Mouse (Mus musculus): ENCODE measurements around the gene Pkd1l3. TPM values are rescaled to one million over a fixed set of nuclear protein-coding genes. Genes with fewer than 3 reads are reported as not detected.

The Pkd1l3 gene
- polyA plus RNA-seq, 1 experiment from 2014 or later, result 0.37 TPM

- H3K27ac ChIP-seq (replicated peaks; ENCODE audit: low read depth, low read length), result no peak overlapping the region
- H3K27me3 ChIP-seq (ENCODE audit: control insufficient read depth, insufficient read depth, low read length), result no peaks in the 10 kb centered on the region
- no peak overlapping the region for H3K9ac ChIP-seq (ENCODE audit: low read length)
- H3K4me3 ChIP-seq (ENCODE audit: low read depth, low read length), result no peak overlapping the region
- H3K4me1 ChIP-seq (ENCODE audit: control insufficient read depth, insufficient read depth, low read length), result no peaks in the 10 kb centered on the region
- WGBS, result 96% methylated on average over 5 of the region's 5 CpGs
- peaks cover 22% of the 10 kb centered on the region for H3K36me3 ChIP-seq (ENCODE audit: control insufficient read depth, insufficient read depth, low read length)
- H3K4me2 ChIP-seq (ENCODE audit: low read depth, severe bottlenecking), result no peak overlapping the region
- DNase-seq (ENCODE audit: low spot score) (no peak), ATAC-seq (ENCODE audit: insufficient number of reproducible peaks, low FRiP score, low TSS enrichment, low read depth) (no peak)
- H3K9me3 ChIP-seq (ENCODE audit: control insufficient read depth, low read length), result no peaks in the 10 kb centered on the region
Observed at GRCm38 (mm10) chr8:109714961-109715360, 100.6 kb downstream of the Pkd1l3 start.

Other genes starting within 250 kb of the Pkd1l3 start
- 0.12 and 0.16 TPM in 2 replicates for gene Pmfbp1, start 120.5 kb upstream of the Pkd1l3 start, polyA plus RNA-seq (2014; fragmentation: Nextera tagmentation; extraction: Ambion mirVana)
- 28.7 and 29.3 TPM in 2 replicates for gene Dhx38, start 48.7 kb upstream of the Pkd1l3 start, polyA plus RNA-seq (2014; fragmentation: Nextera tagmentation; extraction: Ambion mirVana)
- 28.3 and 28.5 TPM in 2 replicates for gene Txnl4b, start 48.6 kb upstream of the Pkd1l3 start, polyA plus RNA-seq (2014; fragmentation: Nextera tagmentation; extraction: Ambion mirVana)
- 0.74 and 1.1 TPM in 2 replicates for gene Hp, start 35.3 kb upstream of the Pkd1l3 start, polyA plus RNA-seq (2014; fragmentation: Nextera tagmentation; extraction: Ambion mirVana)
- gene Dhodh, start 5.8 kb upstream of the Pkd1l3 start, polyA plus RNA-seq (2014; fragmentation: Nextera tagmentation; extraction: Ambion mirVana), result 48.2 and 49.4 TPM in 2 replicates
- 171 and 174 TPM in 2 replicates for gene Ist1, start 78.7 kb downstream of the Pkd1l3 start, polyA plus RNA-seq (2014; fragmentation: Nextera tagmentation; extraction: Ambion mirVana)
- gene Zfp821, start 91.0 kb downstream of the Pkd1l3 start, polyA plus RNA-seq (2014; fragmentation: Nextera tagmentation; extraction: Ambion mirVana), result 44.4 and 45.3 TPM in 2 replicates
- gene Atxn1l, start 123.2 kb downstream of the Pkd1l3 start, polyA plus RNA-seq (2014; fragmentation: Nextera tagmentation; extraction: Ambion mirVana), result 6.4 and 7.8 TPM in 2 replicates
- gene Ap1g1, start 164.0 kb downstream of the Pkd1l3 start, polyA plus RNA-seq (2014; fragmentation: Nextera tagmentation; extraction: Ambion mirVana), result 34.9 and 47.2 TPM in 2 replicates